Mouse (Mus musculus) G1E (cell line): ENCODE measurements around the gene Kyat1. TPM values are rescaled to one million over a fixed set of nuclear protein-coding genes. Genes with fewer than 3 reads are reported as not detected.

Experiments used
- ATAC-seq: 2 replicates; pipeline ENCODE4 v1.8.0; 2016; ENCODE audit warnings: mild to moderate bottlenecking; ENCODE audit not compliant: insufficient number of reproducible peaks, poor library complexity, low FRiP score, severe bottlenecking; ENCODE audit errors: extremely low read depth
- DNase-seq: peaks from one replicate; pipeline ENCODE4 v3.0.0; 2012; ENCODE audit warnings: low spot score
- H3K27me3 ChIP-seq: 2 replicates; pipeline ENCODE4 v1.6.1; 2012; ENCODE audit warnings: mild to moderate bottlenecking, low read length, inconsistent platforms; ENCODE audit not compliant: insufficient read depth
- H3K36me3 ChIP-seq: replicated peaks from 2 replicates; pipeline ENCODE3; 2012; ENCODE audit warnings: mild to moderate bottlenecking, inconsistent platforms
- H3K4me1 ChIP-seq: 2 replicates; pipeline ENCODE4 v1.6.1; 2012; ENCODE audit warnings: low read depth, low read length, inconsistent platforms, mixed read lengths; ENCODE audit not compliant: insufficient read depth
- H3K4me3 ChIP-seq: 2 replicates; pipeline ENCODE4 v1.5.1; 2012; ENCODE audit warnings: low read depth, mild to moderate bottlenecking, inconsistent platforms, low read length, moderate library complexity, mixed read lengths
- H3K9me3 ChIP-seq: replicated peaks from 2 replicates; pipeline ENCODE4 v1.6.1; 2012; ENCODE audit warnings: inconsistent platforms
- CTCF ChIP-seq: IDR thresholded peaks from 2 replicates; pipeline ENCODE4 v1.5.1; 2012; ENCODE audit warnings: low read depth, low read length, inconsistent platforms, mixed read lengths
- GATA1 ChIP-seq: IDR thresholded peaks from 2 replicates; pipeline ENCODE4 v1.6.1; 2012; ENCODE audit warnings: borderline replicate concordance, low read length, inconsistent platforms, mixed read lengths
- GATA2 ChIP-seq: IDR thresholded peaks from 2 replicates; pipeline ENCODE4 v1.6.1; 2012; ENCODE audit warnings: low read depth, low read length, inconsistent platforms, borderline replicate concordance
- POLR2AphosphoS5 ChIP-seq: IDR thresholded peaks from 2 replicates; pipeline ENCODE4 v1.6.1; 2012; ENCODE audit warnings: low read depth, low read length, inconsistent platforms; ENCODE audit not compliant: insufficient replicate concordance
- TAL1 ChIP-seq: conservative IDR thresholded peaks from 2 replicates; pipeline ENCODE4 v1.6.1; 2012; ENCODE audit warnings: low read depth, low read length, inconsistent platforms, mixed read lengths
- polyA plus RNA-seq: library from polyadenylated mRNA; stranded (reverse); fragments of >175 nt; gene quantifications from 2 replicates; pipeline ENCODE4 v1.2.3, GENCODE M21; 2012
- total RNA-seq, 2 experiments: library from RNA; stranded (forward) in 1 of 2; stranded (reverse) in 1 of 2; fragments of 200-1000 nt in 1 of 2; fragments of >200 nt in 1 of 2; fragmentation: Nextera tagmentation in 1 of 2; gene quantifications; 2 replicates each; pipeline ENCODE4 v1.2.3; 2014 to 2017

Kyat1 gene
- total and polyA plus RNA-seq, 3 experiments: 12.3 to 13.7 (median 12.3) TPM

- Histone ChIP-seq H3K9me3 (no peaks in the 10 kb centered on the region), H3K4me1 (peaks cover 42% of the 10 kb centered on the region), H3K27me3 (no peaks in the 10 kb centered on the region), H3K4me3 (peak overlapping the region; percentile 6; the same call in 1 of the 2 replicates), H3K36me3 (peaks cover 59% of the 10 kb centered on the region)
- ATAC-seq (no peak), DNase-seq (no peak)
- TF ChIP-seq POLR2AphosphoS5 (no peak), CTCF (no peak), TAL1 (0 out of 2 replicates have a peak, but pooled peaks have one; percentile 14), GATA2 (no peak), GATA1 (no peak)
Observed at GRCm38 (mm10) chr2:30239777-30240176, 34.1 kb upstream of the Kyat1 start.

DNA sequence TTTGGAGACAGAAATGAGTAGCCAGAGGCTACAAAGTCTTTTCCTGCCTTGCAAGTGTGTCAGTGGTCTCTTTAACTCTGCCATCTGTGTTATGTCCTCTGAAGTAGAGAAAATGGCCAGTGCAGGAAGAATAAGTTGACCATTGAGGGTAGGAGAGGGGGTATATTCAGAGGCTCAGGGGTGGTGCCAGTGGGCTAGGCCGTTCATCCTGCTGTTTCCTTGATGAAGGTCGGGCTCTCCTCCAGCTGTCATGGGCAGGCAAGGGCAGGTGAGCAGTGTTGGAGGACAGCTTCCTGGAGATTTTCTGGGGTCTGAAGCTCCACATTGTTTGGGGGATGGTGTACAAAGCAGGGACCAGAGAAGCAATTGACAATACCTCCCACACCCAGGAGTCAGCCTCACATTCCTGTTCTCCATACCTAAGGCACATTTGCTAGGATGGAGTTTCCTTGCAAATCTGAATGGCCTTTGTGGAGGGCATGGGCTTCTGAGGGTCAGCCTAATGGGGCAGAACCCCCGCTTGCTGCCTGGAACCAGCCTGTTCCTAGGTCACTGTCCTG, 33.3 kb upstream of the Kyat1 start:
- no peak for DNase-seq
- Histone ChIP-seq H3K9me3 (no peaks in the 10 kb centered on the region), H3K36me3 (peaks cover 51% of the 10 kb centered on the region), H3K4me3 (peak overlapping the region; percentile 90; the same call in 1 of the 2 replicates), H3K4me1 (peaks cover 39% of the 10 kb centered on the region), H3K27me3 (no peaks in the 10 kb centered on the region)
- TF ChIP-seq POLR2AphosphoS5 (no peak), TAL1 (no peak), CTCF (no peak), GATA1 (no peak), GATA2 (no peak)
- ATAC-seq: no peak

DNA sequence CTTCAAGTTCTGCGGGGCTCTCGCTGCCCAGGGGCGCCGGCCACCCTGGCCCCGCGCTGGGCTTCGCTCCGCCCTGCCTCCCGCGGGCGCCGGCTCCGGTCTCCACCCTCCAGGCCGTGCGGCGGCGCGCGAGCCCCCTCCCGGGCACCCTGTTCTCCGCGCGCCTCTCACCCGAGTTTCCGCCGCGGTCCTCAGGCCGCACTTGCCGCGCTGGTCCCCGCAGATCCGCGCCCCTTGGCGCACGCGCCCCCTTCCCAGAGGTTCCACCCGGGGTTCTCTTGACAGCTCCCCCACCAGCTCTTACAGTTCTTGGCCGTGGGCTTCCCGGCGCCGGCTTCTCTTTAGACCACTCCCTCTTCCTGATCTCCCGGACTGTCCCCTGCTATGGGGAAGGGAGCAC, 32.2 kb upstream of the Kyat1 start:
- peaks cover 39% of the 10 kb centered on the region for H3K4me1 ChIP-seq
- peaks cover 5% of the 10 kb centered on the region for H3K9me3 ChIP-seq
- ATAC-seq (no peak), DNase-seq (peak; percentile 67)
- H3K27me3 ChIP-seq: no peaks in the 10 kb centered on the region
- H3K36me3 ChIP-seq: peaks cover 40% of the 10 kb centered on the region
- TF ChIP-seq GATA1 (no peak), POLR2AphosphoS5 (no peak), GATA2 (no peak)
- peak overlapping the region; percentile 90 for H3K4me3 ChIP-seq

GRCm38 (mm10) chr2:30237199-30237880, 31.7 kb upstream of the Kyat1 start, which contains the start of gene Lrrc8a:
Gene Lrrc8a (plus strand): TSS chr2:30237715.
- Histone ChIP-seq H3K9me3 (peaks cover 9% of the 10 kb centered on the region), H3K4me3 (peak within 1 kb of the TSS; percentile 90), H3K36me3 (peaks cover 35% of the 10 kb centered on the region), H3K4me1 (peaks cover 39% of the 10 kb centered on the region), H3K27me3 (no peaks in the 10 kb centered on the region)
- TF ChIP-seq GATA1 (no peak), TAL1 (no peak), GATA2 (no peak), POLR2AphosphoS5 (0 out of 2 replicates have a peak, but pooled peaks have one; percentile 40), CTCF (no peak)
- ATAC-seq (peak; percentile 89), DNase-seq (peak; percentile 95)

- no peak for DNase-seq
- no peak for TF ChIP-seq GATA1
- no peak for TF ChIP-seq GATA2
- TF ChIP-seq TAL1: no peak
- no peak for TF ChIP-seq CTCF
- TF ChIP-seq POLR2AphosphoS5: no peak
- Histone ChIP-seq H3K9me3 (peaks cover 14% of the 10 kb centered on the region), H3K4me3 (peak overlapping the region; percentile 90), H3K36me3 (peaks cover 28% of the 10 kb centered on the region), H3K27me3 (no peaks in the 10 kb centered on the region), H3K4me1 (peaks cover 39% of the 10 kb centered on the region)
- ATAC-seq: no peak
Observed at GRCm38 (mm10) chr2:30236426-30237198, 31.0 kb upstream of the Kyat1 start.

DNA sequence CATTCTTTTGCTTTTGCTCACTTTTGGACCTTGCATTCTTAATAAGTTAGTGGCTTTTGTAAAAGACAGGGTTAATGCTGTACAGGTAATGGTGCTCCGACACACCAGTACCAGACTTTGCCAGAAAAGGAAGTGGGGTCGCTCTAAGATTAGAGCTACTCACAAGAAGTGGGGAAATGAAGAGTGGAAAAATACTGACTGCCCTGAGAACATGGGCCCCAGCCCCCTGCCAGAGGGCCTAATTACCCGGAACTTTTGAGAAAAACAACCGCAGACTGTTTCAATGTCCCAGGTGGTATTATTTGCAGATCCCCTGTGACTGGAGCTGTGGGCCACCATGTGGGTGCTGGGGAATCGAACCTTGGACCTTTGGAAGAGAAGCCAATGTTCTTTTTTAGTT, 29.9 kb upstream of the Kyat1 start:
- DNase-seq (no peak), ATAC-seq (no peak)
- Histone ChIP-seq H3K9me3 (peaks cover 24% of the 10 kb centered on the region), H3K27me3 (no peaks in the 10 kb centered on the region), H3K36me3 (peaks cover 18% of the 10 kb centered on the region), H3K4me1 (peaks cover 33% of the 10 kb centered on the region), H3K4me3 (no peak overlapping the region)
- no peak for TF ChIP-seq GATA2
- no peak for TF ChIP-seq GATA1
- no peak for TF ChIP-seq CTCF
- no peak for TF ChIP-seq POLR2AphosphoS5
